Mouse (Mus musculus) lung, embryonic 15.5 days (tissue): ENCODE measurements around the gene Masp1. TPM values are rescaled to one million over a fixed set of nuclear protein-coding genes. Genes with fewer than 3 reads are reported as not detected.

Experiments used
- ATAC-seq: fragments of 200-750 bp; cut with Nextera tagmentation; 2 replicates; pipeline ENCODE4 v1.8.0; 2017; ENCODE audit warnings: moderate number of reproducible peaks, borderline replicate concordance; ENCODE audit not compliant: low FRiP score, low TSS enrichment; ENCODE audit errors: extremely low read depth
- H3K27ac ChIP-seq: fragments of 300-500 bp; sonication (generic); 2 replicates; pipeline ENCODE4 v1.5.1; 2015; ENCODE audit warnings: moderate library complexity, mild to moderate bottlenecking, inconsistent platforms
- H3K27me3 ChIP-seq: fragments of 300-500 bp; sonication (generic); 2 replicates; pipeline ENCODE4 v1.6.1; 2015; ENCODE audit warnings: inconsistent platforms
- H3K36me3 ChIP-seq: fragments of 300-500 bp; sonication (generic); 2 replicates; pipeline ENCODE4 v1.6.1; 2015; ENCODE audit warnings: inconsistent platforms
- H3K4me1 ChIP-seq: fragments of 300-500 bp; sonication (generic); 2 replicates; pipeline ENCODE4 v1.6.1; 2015; ENCODE audit warnings: inconsistent platforms
- H3K4me2 ChIP-seq: fragments of 300-500 bp; sonication (generic); 2 replicates; pipeline ENCODE4 v1.6.1; 2015; ENCODE audit warnings: inconsistent platforms, mild to moderate bottlenecking, moderate library complexity
- H3K4me3 ChIP-seq: fragments of 300-500 bp; sonication (generic); 2 replicates; pipeline ENCODE4 v1.5.1; 2015; ENCODE audit warnings: mild to moderate bottlenecking, inconsistent platforms
- H3K9ac ChIP-seq: fragments of 300-500 bp; sonication (generic); 2 replicates; pipeline ENCODE4 v1.6.1; 2015; ENCODE audit warnings: inconsistent platforms
- H3K9me3 ChIP-seq: fragments of 300-500 bp; sonication (generic); 2 replicates; pipeline ENCODE4 v1.6.1; 2016; ENCODE audit warnings: inconsistent platforms
- WGBS: fragments of 180-500 bp; shearing (Covaris S2); methylation state at CpG from one replicate; pipeline ENCODE4 v1.1.7; 2015; 5-methylcytosine and 5-hydroxymethylcytosine counted together
- polyA plus RNA-seq: library from polyadenylated mRNA; unstranded; fragments of >200 nt; fragmentation: Nextera tagmentation; extraction: Ambion mirVana; gene quantifications from 2 replicates; pipeline ENCODE4 v1.2.1, GENCODE M21; 2015

Gene Masp1
- polyA plus RNA-seq, 1 experiment from 2014 or later = 3.6 TPM

DNA sequence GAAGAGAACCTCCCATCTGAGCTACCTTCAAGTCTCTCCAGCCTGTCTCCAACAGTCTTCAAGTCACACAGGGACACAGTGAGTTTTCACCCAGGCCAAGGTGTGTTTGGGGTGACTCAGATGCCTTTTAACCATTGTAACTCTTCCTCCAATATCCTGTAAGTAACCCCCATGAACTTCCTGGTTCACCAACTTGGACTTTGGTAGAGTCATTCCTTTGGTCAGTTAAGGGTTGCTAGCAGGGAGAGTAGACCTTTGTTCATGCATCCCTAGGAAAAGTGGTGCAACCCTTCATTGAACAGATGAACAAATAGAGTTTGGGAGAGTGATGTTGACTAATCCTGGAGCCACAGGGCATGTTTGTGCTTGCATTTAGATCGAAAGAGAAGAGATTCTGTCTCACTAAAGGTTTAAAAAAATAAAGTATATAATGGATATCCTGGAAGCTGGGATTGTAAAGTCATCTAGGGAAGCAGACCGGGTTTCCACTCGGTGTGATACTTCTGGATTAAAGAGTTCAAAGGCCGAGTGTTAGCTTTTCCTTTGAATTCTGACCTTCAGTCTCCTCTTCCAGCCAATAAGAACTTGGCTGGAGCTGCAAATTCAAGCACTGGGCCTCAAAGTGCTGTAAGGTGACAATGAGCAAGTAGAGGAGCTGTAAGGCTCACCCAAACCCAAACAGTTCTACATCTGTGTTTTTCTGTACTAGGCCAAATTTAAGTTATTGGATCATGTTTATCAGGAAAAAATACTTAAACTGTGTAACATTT lies 9.3 kb downstream of the Masp1 start:
- Histone ChIP-seq H3K4me3 (no peak overlapping the region), H3K4me2 (no peak overlapping the region), H3K9me3 (no peaks in the 10 kb centered on the region), H3K27ac (no peak overlapping the region), H3K36me3 (no peaks in the 10 kb centered on the region), H3K9ac (no peak overlapping the region), H3K27me3 (no peaks in the 10 kb centered on the region), H3K4me1 (peaks cover 11% of the 10 kb centered on the region)
- ATAC-seq = no peak
- 65% methylated on average over 4 of the region's 4 CpGs for WGBS

DNA sequence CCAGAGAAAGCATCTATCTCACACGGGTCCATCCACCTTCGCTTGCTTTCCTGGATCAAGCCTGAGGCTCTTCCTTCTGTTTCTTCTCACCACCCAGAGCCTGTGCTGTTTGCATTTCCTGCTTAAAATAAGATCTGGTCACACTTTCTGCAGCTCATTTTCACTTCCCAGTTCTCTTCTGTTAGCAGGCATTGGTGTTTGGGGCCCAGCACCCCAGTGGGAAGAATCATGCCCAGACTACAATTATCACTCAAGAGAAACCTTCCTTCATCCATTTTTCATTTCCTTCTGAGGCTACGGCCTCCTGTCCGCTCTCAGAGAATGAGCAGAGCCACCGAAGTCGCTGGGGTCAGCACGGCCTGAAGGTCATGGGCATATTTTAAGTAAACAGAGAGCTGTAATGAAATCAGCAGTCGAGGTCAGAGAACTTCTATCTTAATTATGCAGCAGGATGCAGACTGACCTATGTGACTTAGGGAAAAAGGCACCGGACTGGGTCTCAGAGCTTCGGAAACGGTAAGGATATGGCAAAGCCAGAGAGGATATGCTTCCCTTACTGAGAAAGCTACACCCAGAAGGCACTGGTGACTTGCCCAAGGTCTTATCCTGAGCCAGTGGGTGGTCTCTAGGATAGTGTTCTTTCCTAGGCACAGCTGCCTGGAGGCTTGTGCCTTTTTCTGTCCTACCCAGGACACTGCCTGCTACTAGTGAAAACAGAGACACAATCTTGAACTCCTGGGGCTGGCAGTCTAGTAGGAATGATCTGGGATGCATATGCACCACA lies 14.5 kb downstream of the Masp1 start:
- no peaks in the 10 kb centered on the region for H3K9me3 ChIP-seq
- 38% methylated on average over 11 of the region's 11 CpGs for WGBS
- no peak overlapping the region for H3K4me2 ChIP-seq
- H3K4me1 ChIP-seq = no peaks in the 10 kb centered on the region
- no peaks in the 10 kb centered on the region for H3K36me3 ChIP-seq
- H3K27me3 ChIP-seq = no peaks in the 10 kb centered on the region
- H3K27ac ChIP-seq = no peak overlapping the region
- no peak overlapping the region for H3K9ac ChIP-seq
- no peak overlapping the region for H3K4me3 ChIP-seq
- no peak for ATAC-seq

DNA sequence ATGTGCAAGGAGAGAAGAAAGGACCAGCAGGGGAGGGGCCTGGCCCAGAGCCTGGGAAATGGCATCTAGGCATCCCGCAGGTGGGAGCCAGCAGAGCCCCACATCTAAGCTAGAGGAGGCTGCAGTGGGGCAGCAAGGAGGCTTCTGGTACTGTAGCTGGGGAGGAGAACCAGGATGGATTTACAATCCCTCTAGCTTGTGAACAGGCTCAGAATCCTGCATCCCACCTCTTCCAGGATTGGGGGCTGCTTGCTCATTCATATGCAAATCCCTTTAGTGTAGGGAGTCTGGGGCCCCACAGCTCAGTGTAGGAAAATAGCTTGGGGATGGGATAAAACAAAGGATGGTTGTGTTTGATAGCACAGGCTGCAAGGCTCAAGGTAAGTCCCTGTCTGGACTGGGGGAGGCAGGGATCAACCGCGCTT lies 16.3 kb downstream of the Masp1 start:
- WGBS = 70% methylated on average over 3 of the region's 3 CpGs
- H3K4me3 ChIP-seq = no peak overlapping the region
- H3K9me3 ChIP-seq = no peaks in the 10 kb centered on the region
- no peaks in the 10 kb centered on the region for H3K27me3 ChIP-seq
- ATAC-seq = no peak
- H3K9ac ChIP-seq = no peak overlapping the region
- no peaks in the 10 kb centered on the region for H3K36me3 ChIP-seq
- no peak overlapping the region for H3K4me2 ChIP-seq
- H3K4me1 ChIP-seq = peaks cover 2% of the 10 kb centered on the region
- H3K27ac ChIP-seq = no peak overlapping the region

DNA sequence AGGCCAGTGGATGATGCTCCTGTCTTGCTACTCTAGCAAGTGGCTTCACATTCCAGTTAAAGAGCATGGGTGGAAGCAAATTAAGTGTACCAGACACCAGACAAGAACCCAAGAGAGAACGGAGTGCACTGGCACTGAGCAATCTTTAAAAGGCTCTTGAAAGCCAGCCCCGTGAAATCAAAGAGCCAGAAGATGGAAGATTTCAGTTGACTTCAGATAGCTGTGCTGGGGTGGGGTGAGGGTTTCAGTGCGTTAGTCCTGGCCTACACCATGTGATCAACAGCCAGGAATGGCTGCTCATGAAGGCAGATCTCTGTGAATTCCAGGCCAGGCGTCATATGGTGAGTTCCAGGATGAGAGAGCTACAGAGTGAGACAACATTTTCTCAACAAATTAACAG lies 17.3 kb downstream of the Masp1 start:
- H3K9me3 ChIP-seq = no peaks in the 10 kb centered on the region
- no peaks in the 10 kb centered on the region for H3K27me3 ChIP-seq
- WGBS = 61% methylated on average over 4 of the region's 4 CpGs
- no peak overlapping the region for H3K9ac ChIP-seq
- no peak overlapping the region for H3K27ac ChIP-seq
- no peak overlapping the region for H3K4me3 ChIP-seq
- H3K4me1 ChIP-seq = peaks cover 12% of the 10 kb centered on the region
- ATAC-seq = no peak
- H3K36me3 ChIP-seq = no peaks in the 10 kb centered on the region
- H3K4me2 ChIP-seq = no peak overlapping the region

DNA sequence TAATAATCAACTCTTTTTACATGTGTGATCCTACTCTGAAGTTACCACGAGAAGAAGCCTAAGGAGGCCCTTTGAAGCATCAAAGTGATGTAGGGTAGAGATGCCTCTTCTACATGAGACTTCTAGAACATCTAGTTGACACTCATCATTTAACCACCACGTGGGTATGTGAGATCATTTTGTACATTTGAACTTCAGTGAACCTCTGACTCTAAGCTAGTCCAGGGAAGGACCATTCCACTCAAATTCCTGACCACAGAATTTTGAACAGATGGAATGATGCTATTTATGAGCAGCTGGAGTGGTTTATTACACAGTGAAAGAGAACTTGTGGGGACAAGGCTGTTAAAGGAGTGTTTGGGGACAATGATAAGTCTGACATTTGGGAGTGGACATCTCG lies 18.1 kb downstream of the Masp1 start:
- 58% methylated on average over 3 of the region's 3 CpGs for WGBS
- no peak overlapping the region for H3K4me2 ChIP-seq
- no peak for ATAC-seq
- no peak overlapping the region for H3K9ac ChIP-seq
- H3K4me1 ChIP-seq = peaks cover 21% of the 10 kb centered on the region
- no peaks in the 10 kb centered on the region for H3K27me3 ChIP-seq
- H3K36me3 ChIP-seq = no peaks in the 10 kb centered on the region
- no peak overlapping the region for H3K4me3 ChIP-seq
- no peak overlapping the region for H3K27ac ChIP-seq
- no peaks in the 10 kb centered on the region for H3K9me3 ChIP-seq

DNA sequence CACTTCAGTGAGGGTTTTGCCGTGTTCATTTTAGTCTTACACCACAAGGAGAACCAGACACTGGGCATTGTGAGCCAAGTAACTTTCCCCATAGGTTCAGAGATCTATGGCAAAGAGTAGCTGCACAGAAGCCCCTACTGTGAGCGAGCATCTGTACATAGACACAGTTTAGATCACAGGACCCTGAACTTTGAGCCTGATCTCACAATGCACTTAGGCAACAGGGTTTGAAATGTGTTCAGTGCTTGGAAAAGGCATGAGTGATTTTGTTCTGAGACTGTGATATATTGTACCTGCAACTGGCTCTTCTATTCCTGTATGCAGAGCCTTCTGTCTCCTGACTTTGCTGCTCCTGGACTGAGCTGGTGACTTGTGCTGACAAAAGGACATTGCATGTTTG lies 19.3 kb downstream of the Masp1 start:
- H3K9me3 ChIP-seq = no peaks in the 10 kb centered on the region
- ATAC-seq = no peak
- no peaks in the 10 kb centered on the region for H3K27me3 ChIP-seq
- no peaks in the 10 kb centered on the region for H3K36me3 ChIP-seq
- H3K27ac ChIP-seq = no peak overlapping the region
- WGBS = 75% methylated on average over 2 of the region's 2 CpGs
- no peak overlapping the region for H3K4me3 ChIP-seq
- H3K4me2 ChIP-seq = no peak overlapping the region
- no peak overlapping the region for H3K9ac ChIP-seq
- H3K4me1 ChIP-seq = peaks cover 33% of the 10 kb centered on the region

DNA sequence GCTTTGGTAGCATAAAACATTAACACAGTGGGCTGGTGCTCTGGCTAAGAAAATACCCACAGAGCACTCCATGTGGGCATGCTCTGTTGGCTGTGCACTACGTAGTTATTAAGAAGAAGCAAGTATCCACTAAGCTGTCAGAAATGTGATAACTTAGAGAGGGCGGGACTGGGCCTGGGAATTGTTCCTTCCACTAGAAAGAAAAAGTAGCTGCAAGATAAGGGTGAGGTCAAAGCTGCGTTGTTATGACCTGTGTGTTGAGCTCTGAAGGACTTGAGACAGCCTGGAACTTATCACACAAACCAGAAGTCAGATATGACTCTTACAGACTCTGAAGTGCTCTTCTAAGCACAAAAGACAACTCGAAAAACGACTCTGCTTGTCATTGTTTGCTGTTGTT lies 20.1 kb downstream of the Masp1 start:
- H3K36me3 ChIP-seq = no peaks in the 10 kb centered on the region
- H3K27ac ChIP-seq = no peak overlapping the region

DNA sequence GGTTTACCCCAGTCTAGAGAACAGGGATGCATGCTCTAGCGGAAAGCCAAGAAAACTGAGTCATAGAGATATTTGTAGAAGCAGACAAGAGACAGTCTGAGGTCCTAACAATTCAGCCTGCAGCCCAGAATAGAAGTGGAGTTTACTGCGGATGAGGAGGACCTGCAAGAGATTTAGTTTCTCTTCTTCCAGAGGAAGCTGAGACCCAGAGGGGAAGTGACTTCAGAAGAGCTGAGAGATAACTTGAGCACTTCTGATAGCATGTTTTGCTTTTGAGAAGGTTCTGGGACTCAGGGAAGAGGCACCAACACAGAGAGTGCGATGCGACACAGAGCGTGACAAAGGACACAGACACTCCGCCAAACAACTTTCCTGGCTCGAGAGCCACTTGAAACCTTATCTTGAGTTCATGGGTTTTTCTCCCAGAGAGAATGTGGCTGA lies 21.9 kb downstream of the Masp1 start:
- H3K27ac ChIP-seq = peak overlapping the region; percentile 43; the same call in 1 of the 2 replicates
- H3K9ac ChIP-seq = no peak overlapping the region
- 23% methylated on average over 7 of the region's 7 CpGs for WGBS
- no peak for ATAC-seq
- H3K9me3 ChIP-seq = no peaks in the 10 kb centered on the region
- peak overlapping the region; percentile 11; the same call in 1 of the 2 replicates for H3K4me2 ChIP-seq
- H3K36me3 ChIP-seq = no peaks in the 10 kb centered on the region
- no peaks in the 10 kb centered on the region for H3K27me3 ChIP-seq
- H3K4me1 ChIP-seq = peaks cover 33% of the 10 kb centered on the region
- no peak overlapping the region for H3K4me3 ChIP-seq

More for the DNA sequence above, 20.1 kb downstream of the Masp1 start:
- WGBS = 50% methylated on average over 5 of the region's 5 CpGs
- no peak for ATAC-seq
- Histone ChIP-seq H3K4me1 (peaks cover 33% of the 10 kb centered on the region), H3K4me2 (no peak overlapping the region), H3K4me3 (no peak overlapping the region), H3K27me3 (no peaks in the 10 kb centered on the region), H3K9ac (no peak overlapping the region), H3K9me3 (no peaks in the 10 kb centered on the region)

DNA sequence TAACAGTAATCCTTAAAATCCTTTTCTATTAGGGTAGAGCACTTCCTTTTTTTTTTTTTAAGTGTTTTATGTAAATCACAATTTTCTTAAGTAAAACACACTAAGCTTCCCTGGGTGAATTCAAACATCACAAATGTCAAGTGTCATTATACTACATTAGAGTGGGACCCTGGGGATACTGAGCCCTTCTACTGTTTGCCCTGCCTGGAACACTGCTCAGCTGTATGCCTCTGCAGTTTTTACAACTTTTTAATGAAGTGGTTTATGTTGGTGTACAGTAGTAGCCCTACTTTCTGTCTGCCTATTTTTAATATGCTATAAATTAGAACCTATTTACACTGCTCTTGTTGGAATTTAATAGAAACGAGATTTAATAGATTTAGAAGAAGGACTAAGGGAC lies 22.7 kb downstream of the Masp1 start:
- no peak overlapping the region for H3K9ac ChIP-seq
- H3K4me3 ChIP-seq = no peak overlapping the region
- ATAC-seq = no peak
- WGBS = 26% methylated on average over 1 of the region's 1 CpGs
- peaks cover 33% of the 10 kb centered on the region for H3K4me1 ChIP-seq
- H3K9me3 ChIP-seq = no peaks in the 10 kb centered on the region
- no peaks in the 10 kb centered on the region for H3K27me3 ChIP-seq
- peak overlapping the region; percentile 13; the same call in 1 of the 2 replicates for H3K27ac ChIP-seq
- no peaks in the 10 kb centered on the region for H3K36me3 ChIP-seq
- no peak overlapping the region for H3K4me2 ChIP-seq

DNA sequence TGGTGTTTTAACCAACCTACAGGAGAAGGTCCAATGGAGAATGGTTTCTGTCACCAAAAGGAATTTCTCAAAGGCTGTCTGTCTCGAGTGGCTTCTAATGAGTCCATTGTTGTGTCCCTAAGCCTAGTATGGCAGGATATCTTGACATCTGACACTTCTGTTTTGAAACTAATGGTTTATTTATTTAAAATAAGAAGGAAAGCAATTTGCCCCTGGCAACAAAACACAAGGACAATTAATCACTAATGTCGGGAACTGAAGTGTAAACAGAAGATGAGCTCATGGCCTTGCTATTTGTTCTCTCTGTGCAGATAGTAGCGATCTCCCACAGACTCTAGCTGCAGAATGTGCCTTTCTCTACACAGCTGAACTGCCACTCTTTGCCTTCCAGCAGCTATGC lies 23.2 kb downstream of the Masp1 start:
- Histone ChIP-seq H3K36me3 (no peaks in the 10 kb centered on the region), H3K4me3 (no peak overlapping the region), H3K4me1 (peaks cover 33% of the 10 kb centered on the region), H3K27ac (peak overlapping the region; percentile 34), H3K27me3 (no peaks in the 10 kb centered on the region), H3K4me2 (no peak overlapping the region), H3K9me3 (no peaks in the 10 kb centered on the region), H3K9ac (no peak overlapping the region)
- WGBS = 2% methylated on average over 3 of the region's 3 CpGs
- peak; percentile 85; the same call in 1 of the 2 replicates for ATAC-seq

DNA sequence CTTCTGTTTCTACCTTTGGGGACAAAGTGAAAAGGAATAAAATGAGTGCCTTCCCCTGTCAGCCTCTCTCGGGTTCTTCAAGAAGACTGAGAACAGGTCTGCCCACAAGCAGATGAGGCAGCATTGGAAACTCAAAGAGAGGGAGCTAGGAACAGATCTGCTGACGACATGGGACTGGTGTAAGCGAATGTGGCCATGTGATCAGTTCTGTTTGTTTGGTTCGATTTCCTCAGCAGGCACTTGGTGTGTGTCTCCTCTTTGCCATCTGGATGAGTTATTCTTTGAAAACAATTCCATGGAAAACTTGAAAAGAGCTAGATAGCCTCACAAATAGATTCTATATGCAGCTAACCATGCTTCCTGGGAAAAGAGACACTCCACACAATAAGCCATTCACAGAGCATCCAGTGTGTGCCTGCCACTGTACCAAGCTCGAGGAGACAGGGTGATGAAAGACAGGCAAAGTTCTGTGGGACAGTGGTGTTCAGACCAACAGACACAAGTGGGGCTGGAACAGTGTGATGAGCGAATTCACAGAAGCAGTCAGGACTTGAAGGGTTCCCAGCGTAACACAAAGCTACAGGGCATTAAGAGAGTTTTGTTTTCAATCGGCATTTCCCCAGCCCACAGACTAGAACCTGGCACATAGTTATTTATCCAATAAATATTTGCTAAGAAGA lies 24.2 kb downstream of the Masp1 start:
- WGBS = 55% methylated on average over 8 of the region's 8 CpGs
- Histone ChIP-seq H3K9me3 (no peaks in the 10 kb centered on the region), H3K27ac (no peak overlapping the region), H3K9ac (no peak overlapping the region), H3K36me3 (no peaks in the 10 kb centered on the region), H3K4me1 (peaks cover 33% of the 10 kb centered on the region), H3K4me3 (no peak overlapping the region), H3K4me2 (no peak overlapping the region), H3K27me3 (no peaks in the 10 kb centered on the region)
- no peak for ATAC-seq

DNA sequence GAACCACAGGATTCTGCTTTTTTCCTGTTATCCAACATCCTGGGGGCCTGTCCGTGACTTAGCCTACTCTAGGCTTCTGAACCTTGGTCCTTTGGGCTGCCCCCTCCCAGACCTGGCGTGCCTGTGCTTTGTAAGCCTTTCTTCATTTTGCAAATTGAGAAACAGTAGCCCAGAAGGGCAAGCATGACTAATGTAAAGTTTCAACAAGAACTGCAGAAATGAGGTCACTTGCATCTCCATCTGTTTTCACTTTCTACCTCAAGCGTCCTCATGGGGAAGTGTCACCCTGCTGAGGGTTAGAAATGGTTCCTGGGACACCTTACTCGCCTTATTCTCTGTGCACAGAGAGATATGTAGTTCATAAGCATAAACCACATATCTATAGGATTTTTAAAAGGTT lies 27.8 kb downstream of the Masp1 start:
- no peak overlapping the region for H3K4me3 ChIP-seq
- ATAC-seq = no peak
- WGBS = 73% methylated on average over 4 of the region's 4 CpGs

More for the DNA sequence above, 27.8 kb downstream of the Masp1 start:
- Histone ChIP-seq H3K9ac (no peak overlapping the region), H3K36me3 (no peaks in the 10 kb centered on the region), H3K27ac (no peak overlapping the region), H3K4me1 (peaks cover 16% of the 10 kb centered on the region), H3K9me3 (no peaks in the 10 kb centered on the region), H3K4me2 (no peak overlapping the region), H3K27me3 (no peaks in the 10 kb centered on the region)
